Mouse (Mus musculus) layer of hippocampus, adult 8-10 months (tissue): ENCODE measurements around the gene Olfr462. TPM values are rescaled to one million over a fixed set of nuclear protein-coding genes. Genes with fewer than 3 reads are reported as not detected.

Source experiments
- DNase-seq, 2 experiments: peaks; one replicate each; pipeline ENCODE4 v3.0.0; 2022; ENCODE audit warnings: low spot score in 2 of 2
- total RNA-seq, 4 experiments: library from RNA; stranded (reverse); gene quantifications; 2 replicates each; pipeline ENCODE4 v1.2.4; 2022

Gene Olfr462
- total RNA-seq, 4 experiments from 2014 or later = not detected

- no peak for DNase-seq
These were observed 44.2 kb downstream of the Olfr462 start for GRCm38 (mm10) chr11:87847884-87848283.

GRCm38 (mm10) chr11:87846968-87847600 lies 45.0 kb downstream of the Olfr462 start:
- DNase-seq = no peak

- no peak for DNase-seq
These were observed 50.6 kb downstream of the Olfr462 start for GRCm38 (mm10) chr11:87841436-87841835.

GRCm38 (mm10) chr11:87840676-87841075 lies 51.4 kb downstream of the Olfr462 start:
- no peak for DNase-seq

Other genes starting within 250 kb of the Olfr462 start
- 1 to 10 TPM; 2.5 to 5.7 (median 3.6) TPM for gene Rnf43, start 229.5 kb downstream of the Olfr462 start, total RNA-seq
- 10 to 100 TPM; 61.3 to 76.3 (median 69.6) TPM for gene Supt4a, start 154.7 kb downstream of the Olfr462 start, total RNA-seq
- 100 to 1,000 TPM; 145 to 183 (median 166) TPM for gene Tspoap1, start 131.7 kb downstream of the Olfr462 start, total RNA-seq
- gene Mpo, start 98.7 kb downstream of the Olfr462 start, total RNA-seq = under 1 TPM in 1 of 4 experiments, not detected in 3; 0.79 TPM
- gene Lpo, start 64.0 kb downstream of the Olfr462 start, total RNA-seq = 1 to 10 TPM in 1 of 4 experiments, under 1 TPM in 3; 0.20 to 1.0 (median 0.30) TPM
- 1 to 10 TPM; 6.3 to 8.1 (median 6.9) TPM for gene Mks1, start 39.1 kb downstream of the Olfr462 start, total RNA-seq
- gene Epx, start 16.7 kb downstream of the Olfr462 start, total RNA-seq = under 1 TPM in 2 of 4 experiments, not detected in 2; 0.16 to 0.35 TPM
- not detected for gene Olfr463, start 5.1 kb upstream of the Olfr462 start, total RNA-seq
- gene Olfr464, start 28.7 kb upstream of the Olfr462 start, total RNA-seq = not detected
- 100 to 1,000 TPM; 470 to 530 (median 496) TPM for gene Dynll2, start 95.3 kb upstream of the Olfr462 start, total RNA-seq
- 100 to 1,000 TPM; 208 to 223 (median 218) TPM for gene Srsf1, start 155.1 kb upstream of the Olfr462 start, total RNA-seq
- gene Vezf1, start 176.0 kb upstream of the Olfr462 start, total RNA-seq = 10 to 100 TPM; 25.0 to 26.5 (median 25.7) TPM
- gene Cuedc1, start 205.8 kb upstream of the Olfr462 start, total RNA-seq = 10 to 100 TPM; 30.9 to 38.7 (median 33.4) TPM